Mouse (Mus musculus): ENCODE measurements around the gene Gfy.
A peak's percentile ranks its signal among the peaks of the same experiment; 100 is the strongest.

DNA sequence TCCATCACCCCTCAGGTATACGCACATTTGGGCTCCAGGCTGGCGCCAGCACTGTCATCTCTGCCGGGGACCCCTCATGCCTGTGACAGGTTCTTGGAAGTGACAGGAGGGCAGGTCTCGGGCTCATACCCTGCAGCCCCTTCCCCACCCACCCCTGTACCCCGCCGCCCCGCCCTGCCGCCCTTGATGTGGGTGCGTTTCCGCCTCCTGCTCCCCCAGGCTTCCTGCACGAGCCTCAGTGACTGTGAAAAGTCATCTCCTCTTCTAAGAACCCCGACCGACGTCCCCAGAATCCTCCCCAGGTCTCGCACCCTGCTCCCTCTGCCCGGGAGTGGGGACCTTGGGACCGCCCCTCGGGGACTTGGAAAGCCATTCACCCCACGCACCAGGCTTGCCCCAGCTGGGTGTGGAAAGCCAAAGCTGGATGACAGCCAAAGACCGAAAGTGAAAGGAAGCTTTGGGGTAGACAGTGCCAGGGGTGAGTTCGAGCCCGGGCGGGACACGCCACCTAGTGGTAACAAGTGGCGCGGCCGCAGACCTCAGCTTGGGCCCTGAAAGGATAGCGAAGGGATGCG is 43.3 kb downstream of the Gfy start, which contains the start of the genes Gm45713 and Flt3l:
- TF ChIP-seq CTCF (IDR thresholded peaks at IDR 0.05; ENCODE audit: control insufficient read depth, insufficient read depth, low read length) (peak; percentile 99), POLR2A (IDR thresholded peaks at IDR 0.05; ENCODE audit: borderline replicate concordance, control insufficient read depth, low read depth, low read length) (peak; percentile 33; the same call in 1 of the 2 replicates)

All from bone marrow, adult 2 months (tissue).